In the genomic region with DNA sequence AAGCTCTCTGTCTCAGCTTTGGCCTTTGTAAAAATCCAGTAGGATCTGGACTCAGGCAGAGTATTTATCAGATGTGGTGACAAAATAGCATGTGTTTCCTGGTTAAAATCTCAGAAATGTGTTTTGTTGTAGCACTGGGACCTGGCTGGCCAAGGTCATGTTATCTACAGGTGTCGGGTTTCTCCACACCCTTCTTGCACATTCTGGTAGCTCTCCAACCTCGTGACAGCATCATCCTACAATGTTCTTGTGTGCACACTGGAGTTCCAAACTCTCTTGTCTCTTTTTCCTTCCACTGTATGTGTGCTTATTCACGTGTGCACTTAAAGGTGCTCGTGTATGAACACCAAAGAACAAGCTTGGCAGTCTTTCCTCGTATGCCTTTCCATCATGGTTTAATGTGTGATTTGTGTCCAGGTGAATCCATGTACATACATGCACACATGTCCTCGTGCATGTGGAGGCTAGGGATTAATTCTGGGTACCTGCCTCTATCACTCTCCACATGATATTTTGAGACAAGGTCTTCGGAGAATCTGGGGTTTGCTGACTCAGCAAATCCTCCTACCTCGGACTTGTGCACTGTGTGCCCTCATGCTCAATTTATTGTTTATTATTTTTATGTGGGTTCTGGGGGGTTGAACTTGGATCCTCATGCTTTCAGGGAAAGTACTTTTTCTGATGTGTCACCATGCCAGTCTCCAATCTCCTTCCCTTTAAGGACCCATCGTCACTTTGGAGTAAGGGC, we compare ENCODE assay signal across 22 mouse cellular contexts. TPM values are rescaled to one million over a fixed set of nuclear protein-coding genes. Genes with fewer than 3 reads are reported as not detected.
"Had no signal": no experiment of that assay in that cellular context is flagged by ENCODE, and none has a peak within 500 bp of the region (broad histone marks: within the 10 kb centered on the region; RNA-seq: fewer than 3 reads in every experiment).

No protein-coding gene starts in this region.

- H3K4me3 ChIP-seq: limb, embryonic 12.5 days; limb, embryonic 15.5 days; lung, embryonic 15.5 days; megakaryocyte, embryonic 14.5 days; midbrain, embryonic 10.5 days; midbrain, embryonic 13.5 days; myocyte; neural tube, embryonic 13.5 days had no signal

- H3K9me3 ChIP-seq: limb, embryonic 12.5 days; limb, embryonic 15.5 days; lung, embryonic 15.5 days; megakaryocyte, embryonic 14.5 days; midbrain, embryonic 10.5 days; midbrain, embryonic 13.5 days; neural tube, embryonic 13.5 days had no signal

- H3K36me3 ChIP-seq: limb, embryonic 12.5 days; limb, embryonic 15.5 days; lung, embryonic 15.5 days; midbrain, embryonic 10.5 days; midbrain, embryonic 13.5 days; neural tube, embryonic 13.5 days had no signal

- DNase-seq: kidney, adult 9 months; kidney, postnatal 14 days; kidney, postnatal 4 days; left cerebral cortex, postnatal 4 days; liver, postnatal 0 days; lung, postnatal 10 days; lung, postnatal 36 days; right cerebral cortex, postnatal 4 days; thymus, postnatal 36 days had no signal

- H3K27ac ChIP-seq: limb, embryonic 12.5 days; limb, embryonic 15.5 days; liver, embryonic 14.5 days; lung, embryonic 15.5 days; midbrain, embryonic 10.5 days; midbrain, embryonic 13.5 days; neural tube, embryonic 13.5 days had no signal

- H3K9ac ChIP-seq: limb, embryonic 12.5 days; limb, embryonic 15.5 days; liver, embryonic 14.5 days; liver, postnatal 0 days; lung, embryonic 15.5 days; midbrain, embryonic 13.5 days; neural tube, embryonic 13.5 days had no signal

- H3K27me3 ChIP-seq: limb, embryonic 12.5 days; limb, embryonic 15.5 days; lung, embryonic 15.5 days; megakaryocyte, embryonic 14.5 days; midbrain, embryonic 13.5 days; neural tube, embryonic 13.5 days had no signal

RNA-seq across cellular contexts. Expression of a gene that starts 35.5 kb away (rescaled TPM):
- total RNA-seq: layer of hippocampus, adult 18-20 months; left cerebral cortex, adult 8-10 months; left cerebral cortex, postnatal 14 days had no signal
- polyA plus RNA-seq: midbrain, embryonic 10.5 days; midbrain, embryonic 13.5 days; midbrain, embryonic 16.5 days; myocyte; neural tube, embryonic 13.5 days had no signal
